Mouse (Mus musculus): ENCODE measurements at regions not wholly inside any gene's neighbourhood (a gene's known extent, or its start where the extent isn't known, plus 50 kb on each side); places are given as distances from the start of the nearest gene placed in this dataset.

DNA sequence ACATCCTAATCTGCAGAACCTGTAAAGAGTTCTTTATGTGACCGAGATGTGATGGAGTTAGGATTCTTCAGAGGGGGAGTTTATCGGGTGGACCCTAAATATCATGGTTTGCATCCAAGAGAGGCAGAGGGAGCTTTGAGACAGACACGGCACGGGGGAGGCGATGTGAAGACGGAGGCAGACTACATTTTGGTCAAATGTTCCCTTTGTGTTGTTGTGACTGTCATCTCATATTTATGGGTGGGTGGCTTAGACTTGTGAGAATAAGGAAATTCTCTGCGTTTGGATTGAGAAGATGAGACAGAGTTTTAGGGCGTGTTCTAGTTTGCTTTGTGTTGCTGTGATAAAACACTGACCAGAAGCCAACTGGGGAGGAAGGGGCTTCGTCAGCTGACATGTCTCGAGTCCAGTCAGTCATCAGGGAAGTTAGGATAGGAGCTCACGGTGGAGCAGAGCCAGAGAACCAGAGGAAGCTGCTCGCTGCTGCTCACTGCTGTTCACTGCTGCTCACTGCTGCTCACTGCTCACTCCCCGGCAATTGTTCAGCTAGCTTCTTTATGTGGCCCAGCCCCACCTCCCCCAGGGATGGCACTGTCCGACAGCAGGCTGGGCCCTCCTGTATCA lies 259.0 kb upstream of the Cnr1 start:
- Histone ChIP-seq H3K9me3 (ENCODE audit: low read length) (no peaks in the 10 kb centered on the region), H3K4me3 (ENCODE audit: low read depth, low read length) (no peak overlapping the region), H3K4me1 (ENCODE audit: insufficient read depth) (no peaks in the 10 kb centered on the region), H3K36me3 (replicated peaks; ENCODE audit: insufficient read depth, low read length) (no peaks in the 10 kb centered on the region), H3K9ac (replicated peaks) (no peak overlapping the region), H3K27ac (ENCODE audit: low read depth) (no peak overlapping the region), H3K4me2 (ENCODE audit: low read depth, low read length) (no peak overlapping the region), H3K27me3 (ENCODE audit: insufficient read depth, low read length) (no peaks in the 10 kb centered on the region)
- WGBS (ENCODE audit: insufficient replicate concordance): 63% methylated on average over 14 of the region's 14 CpGs
- no peak for TF ChIP-seq EP300 (IDR thresholded peaks at IDR 0.05; ENCODE audit: low read depth)
- no peak for TF ChIP-seq CTCF (IDR thresholded peaks at IDR 0.05; ENCODE audit: low read depth)
- no peak for DNase-seq
- ATAC-seq: no peak

- Histone ChIP-seq H3K36me3 (replicated peaks; ENCODE audit: insufficient read depth, low read length) (no peaks in the 10 kb centered on the region), H3K4me2 (ENCODE audit: low read depth, low read length) (no peak overlapping the region), H3K4me3 (ENCODE audit: low read depth, low read length) (no peak overlapping the region), H3K27me3 (ENCODE audit: insufficient read depth, low read length) (no peaks in the 10 kb centered on the region), H3K27ac (ENCODE audit: low read depth) (no peak overlapping the region), H3K4me1 (ENCODE audit: insufficient read depth) (no peaks in the 10 kb centered on the region), H3K9ac (replicated peaks) (no peak overlapping the region), H3K9me3 (ENCODE audit: low read length) (no peaks in the 10 kb centered on the region)
- TF ChIP-seq EP300 (IDR thresholded peaks at IDR 0.05; ENCODE audit: low read depth): no peak
- no peak for TF ChIP-seq CTCF (IDR thresholded peaks at IDR 0.05; ENCODE audit: low read depth)
- 66% methylated on average over 3 of the region's 3 CpGs for WGBS (ENCODE audit: insufficient replicate concordance)
- DNase-seq (no peak), ATAC-seq (no peak)
Observed at GRCm38 (mm10) chr4:33668431-33668830, 256.0 kb upstream of the Cnr1 start.

DNA sequence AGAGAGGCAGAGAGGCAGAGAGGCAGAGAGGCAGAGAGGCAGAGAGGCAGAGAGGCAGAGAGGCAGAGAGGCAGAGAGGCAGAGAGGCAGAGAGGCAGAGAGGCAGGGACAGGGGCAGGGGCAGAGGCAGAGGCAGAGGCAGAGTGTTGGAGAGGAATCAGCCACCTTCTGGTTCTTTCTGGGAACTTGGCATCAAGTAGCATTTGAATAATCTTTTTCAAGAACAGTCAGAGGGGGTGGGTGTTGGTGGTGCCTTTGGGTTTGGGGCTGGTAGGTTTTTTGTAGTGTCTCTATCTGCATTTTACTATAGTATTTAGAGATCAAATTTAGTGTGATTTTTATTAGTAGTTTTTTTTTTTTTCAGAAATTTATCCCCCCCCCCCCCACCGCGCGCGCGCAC lies 249.3 kb upstream of the Cnr1 start:
- ATAC-seq: no peak
- H3K4me2 ChIP-seq (ENCODE audit: low read depth, low read length): no peak overlapping the region
- no peak overlapping the region for H3K4me3 ChIP-seq (ENCODE audit: low read depth, low read length)
- no CpG with 5 or more reads among the region's 5 CpGs for WGBS (ENCODE audit: insufficient replicate concordance)
- DNase-seq: no peak
- H3K27me3 ChIP-seq (ENCODE audit: insufficient read depth, low read length): no peaks in the 10 kb centered on the region
- H3K9ac ChIP-seq (replicated peaks): no peak overlapping the region
- H3K36me3 ChIP-seq (replicated peaks; ENCODE audit: insufficient read depth, low read length): no peaks in the 10 kb centered on the region
- H3K27ac ChIP-seq (ENCODE audit: low read depth): no peak overlapping the region
- H3K4me1 ChIP-seq (ENCODE audit: insufficient read depth): no peaks in the 10 kb centered on the region
- no peaks in the 10 kb centered on the region for H3K9me3 ChIP-seq (ENCODE audit: low read length)
- TF ChIP-seq EP300 (IDR thresholded peaks at IDR 0.05; ENCODE audit: low read depth): no peak
- TF ChIP-seq CTCF (IDR thresholded peaks at IDR 0.05; ENCODE audit: low read depth): no peak

DNA sequence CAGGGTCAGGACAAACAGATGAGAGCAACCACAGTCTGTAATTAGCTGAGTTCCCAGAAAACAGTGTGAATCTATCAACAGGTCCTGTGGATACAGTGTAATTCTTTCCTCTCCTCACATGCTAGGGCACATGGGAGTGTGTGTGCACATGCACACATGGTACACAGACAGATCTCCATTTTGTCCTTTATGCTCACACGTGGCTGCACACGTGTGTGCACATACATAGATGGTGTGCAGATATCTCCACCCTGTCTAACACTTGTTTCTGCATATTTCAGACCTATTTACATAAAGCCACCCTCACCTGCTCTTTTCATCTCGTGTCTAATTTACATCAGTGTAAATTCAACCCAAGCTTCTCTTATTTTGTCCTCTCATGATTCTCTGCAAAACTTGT lies 245.0 kb upstream of the Cnr1 start:
- 62% methylated on average over 3 of the region's 3 CpGs for WGBS (ENCODE audit: insufficient replicate concordance)
- DNase-seq (no peak), ATAC-seq (no peak)
- H3K4me1 ChIP-seq (ENCODE audit: insufficient read depth): no peaks in the 10 kb centered on the region
- H3K27me3 ChIP-seq (ENCODE audit: insufficient read depth, low read length): no peaks in the 10 kb centered on the region
- H3K9ac ChIP-seq (replicated peaks): no peak overlapping the region
- no peaks in the 10 kb centered on the region for H3K36me3 ChIP-seq (replicated peaks; ENCODE audit: insufficient read depth, low read length)
- no peak overlapping the region for H3K4me3 ChIP-seq (ENCODE audit: low read depth, low read length)
- no peak overlapping the region for H3K27ac ChIP-seq (ENCODE audit: low read depth)
- no peak overlapping the region for H3K4me2 ChIP-seq (ENCODE audit: low read depth, low read length)
- H3K9me3 ChIP-seq (ENCODE audit: low read length): no peaks in the 10 kb centered on the region
- TF ChIP-seq CTCF (IDR thresholded peaks at IDR 0.05; ENCODE audit: low read depth) (no peak), EP300 (IDR thresholded peaks at IDR 0.05; ENCODE audit: low read depth) (no peak)

GRCm38 (mm10) chr4:33686135-33686534 lies 238.3 kb upstream of the Cnr1 start:
- no peak for TF ChIP-seq CTCF (IDR thresholded peaks at IDR 0.05; ENCODE audit: low read depth)
- no peak for TF ChIP-seq EP300 (IDR thresholded peaks at IDR 0.05; ENCODE audit: low read depth)
- no peak for DNase-seq
- H3K4me1 ChIP-seq (ENCODE audit: insufficient read depth): no peaks in the 10 kb centered on the region
- no peak overlapping the region for H3K4me3 ChIP-seq (ENCODE audit: low read depth, low read length)
- 76% methylated on average over 8 of the region's 8 CpGs for WGBS (ENCODE audit: insufficient replicate concordance)
- no peaks in the 10 kb centered on the region for H3K36me3 ChIP-seq (replicated peaks; ENCODE audit: insufficient read depth, low read length)
- no peak overlapping the region for H3K27ac ChIP-seq (ENCODE audit: low read depth)
- no peak overlapping the region for H3K9ac ChIP-seq (replicated peaks)
- H3K9me3 ChIP-seq (ENCODE audit: low read length): no peaks in the 10 kb centered on the region
- H3K27me3 ChIP-seq (ENCODE audit: insufficient read depth, low read length): no peaks in the 10 kb centered on the region
- ATAC-seq: no peak
- H3K4me2 ChIP-seq (ENCODE audit: low read depth, low read length): no peak overlapping the region

DNA sequence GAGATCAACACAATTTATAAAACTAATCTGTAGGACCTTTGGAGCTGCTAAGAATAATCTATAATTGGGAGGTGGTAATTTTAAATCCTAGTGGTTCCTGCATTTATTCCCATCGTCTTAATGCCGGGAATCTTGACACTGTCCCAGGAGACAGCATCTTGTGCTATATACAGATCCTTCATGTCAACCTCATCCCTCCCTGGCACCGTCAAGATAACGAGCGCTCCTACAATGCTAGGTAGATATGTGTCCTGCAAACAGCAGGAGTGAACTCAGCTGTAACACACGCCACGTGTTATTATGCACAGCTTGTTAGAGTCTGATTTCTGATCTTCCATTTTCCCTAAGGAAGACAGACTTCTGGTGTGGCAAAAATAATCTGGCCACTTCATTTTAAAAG lies 237.0 kb upstream of the Cnr1 start:
- no peaks in the 10 kb centered on the region for H3K27me3 ChIP-seq (ENCODE audit: insufficient read depth, low read length)
- TF ChIP-seq EP300 (IDR thresholded peaks at IDR 0.05; ENCODE audit: low read depth) (no peak), CTCF (IDR thresholded peaks at IDR 0.05; ENCODE audit: low read depth) (no peak)
- 74% methylated on average over 7 of the region's 7 CpGs for WGBS (ENCODE audit: insufficient replicate concordance)
- H3K36me3 ChIP-seq (replicated peaks; ENCODE audit: insufficient read depth, low read length): no peaks in the 10 kb centered on the region
- H3K9me3 ChIP-seq (ENCODE audit: low read length): no peaks in the 10 kb centered on the region
- ATAC-seq (no peak), DNase-seq (no peak)
- H3K4me2 ChIP-seq (ENCODE audit: low read depth, low read length): no peak overlapping the region
- no peak overlapping the region for H3K4me3 ChIP-seq (ENCODE audit: low read depth, low read length)
- no peak overlapping the region for H3K9ac ChIP-seq (replicated peaks)
- H3K4me1 ChIP-seq (ENCODE audit: insufficient read depth): no peaks in the 10 kb centered on the region
- no peak overlapping the region for H3K27ac ChIP-seq (ENCODE audit: low read depth)

GRCm38 (mm10) chr4:33693441-33693840 lies 231.0 kb upstream of the Cnr1 start:
- DNase-seq (no peak), ATAC-seq (no peak)
- Histone ChIP-seq H3K27ac (ENCODE audit: low read depth) (no peak overlapping the region), H3K4me1 (ENCODE audit: insufficient read depth) (no peaks in the 10 kb centered on the region), H3K9ac (replicated peaks) (no peak overlapping the region), H3K27me3 (ENCODE audit: insufficient read depth, low read length) (no peaks in the 10 kb centered on the region), H3K9me3 (ENCODE audit: low read length) (no peaks in the 10 kb centered on the region), H3K4me2 (ENCODE audit: low read depth, low read length) (no peak overlapping the region), H3K4me3 (ENCODE audit: low read depth, low read length) (no peak overlapping the region), H3K36me3 (replicated peaks; ENCODE audit: insufficient read depth, low read length) (no peaks in the 10 kb centered on the region)
- no peak for TF ChIP-seq EP300 (IDR thresholded peaks at IDR 0.05; ENCODE audit: low read depth)
- 71% methylated on average over 4 of the region's 4 CpGs for WGBS (ENCODE audit: insufficient replicate concordance)
